Mouse (Mus musculus) adipocyte (in vitro differentiated cells): ENCODE results near the gene Map3k15.

ENCODE experiments used
- DNase-seq: peaks from one replicate; pipeline ENCODE4 v3.0.0-alpha.2; 2016; ENCODE audit warnings: low spot score

Map3k15 gene

DNA sequence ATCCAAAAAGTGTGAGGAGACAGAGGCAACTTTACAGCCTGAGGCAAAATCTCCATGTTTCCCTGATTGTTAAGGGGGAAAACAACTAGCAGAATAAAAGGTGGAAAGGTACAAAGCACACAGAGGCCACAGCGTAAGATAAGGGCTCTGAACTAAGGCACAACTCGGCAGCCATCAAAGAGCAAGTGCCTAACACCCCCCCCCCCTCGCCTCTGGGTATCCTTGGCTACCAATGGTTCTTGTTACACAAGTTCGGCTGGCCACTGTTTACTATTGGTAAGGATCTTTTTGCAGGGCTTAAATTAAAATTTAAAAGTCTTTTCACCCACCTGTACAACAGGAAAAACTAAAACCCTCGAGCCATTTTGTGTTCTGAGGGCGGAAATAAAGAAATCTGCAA, 147.5 kb downstream of the Map3k15 start:
- DNase-seq: peak; percentile 7

DNA sequence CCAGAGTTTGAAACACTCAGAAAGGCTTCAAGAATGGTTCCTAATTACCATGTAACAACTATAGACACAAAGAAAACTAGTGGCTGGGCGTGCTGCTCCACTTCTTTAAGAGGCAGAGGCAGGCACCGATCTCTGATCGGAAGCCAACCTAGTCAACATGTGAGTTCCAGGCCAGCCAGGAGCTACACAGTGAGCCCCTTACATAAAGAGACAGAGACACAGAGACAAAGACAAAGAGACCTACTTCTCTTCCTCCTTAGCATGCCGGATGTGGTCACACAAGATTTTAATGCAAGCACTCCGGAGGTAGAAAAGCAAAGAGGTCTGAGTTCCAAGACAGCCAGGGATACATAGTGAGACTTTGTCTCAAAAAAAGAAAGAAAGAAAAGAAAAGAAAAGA, 147.9 kb downstream of the Map3k15 start:
- peak; percentile 11 for DNase-seq

GRCm38 (mm10) chrX:160137177-160137860, 149.1 kb downstream of the Map3k15 start:
- peak; percentile 54 for DNase-seq

DNA sequence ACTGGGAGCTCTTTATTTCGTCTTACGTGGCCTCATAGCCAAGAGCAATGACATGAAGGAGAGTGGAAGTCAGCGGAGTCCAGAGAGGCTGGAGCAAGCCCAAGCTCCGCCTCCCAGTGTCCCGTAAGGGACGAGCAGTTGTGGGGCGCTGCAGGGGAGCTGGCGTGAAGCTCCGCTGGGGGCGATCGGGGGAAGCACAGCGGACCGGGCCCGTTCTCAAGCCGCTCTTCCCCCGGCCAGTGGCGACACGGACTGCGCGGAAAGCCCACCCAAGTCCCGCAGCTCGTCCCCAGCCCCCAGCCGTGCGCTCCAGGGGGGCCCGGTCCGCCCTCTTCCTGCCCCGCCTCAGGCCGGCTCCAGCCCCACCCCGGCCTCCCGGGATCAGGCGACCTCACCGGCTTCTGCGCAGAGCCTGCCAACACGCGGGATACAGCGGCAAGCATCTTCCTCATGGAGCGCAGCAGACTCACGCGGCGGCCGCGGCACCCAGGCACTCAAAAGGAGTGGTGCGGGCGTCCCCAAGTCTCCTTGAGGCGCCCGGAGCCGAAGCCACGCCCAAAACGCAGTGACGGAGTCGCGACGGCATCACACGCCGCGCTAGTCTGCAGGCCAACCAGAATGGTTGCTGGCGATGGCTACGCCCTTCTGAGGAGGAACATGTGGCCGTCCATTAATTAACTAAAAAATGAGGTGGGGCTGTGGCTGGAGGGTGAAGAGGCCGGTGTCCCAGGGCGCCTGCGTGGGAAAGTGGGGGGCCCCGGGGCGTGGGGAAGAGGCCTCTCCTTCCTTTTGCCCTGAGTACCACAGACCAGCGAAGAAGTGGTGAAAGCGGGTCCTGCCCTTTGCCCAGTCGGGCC, 149.9 kb downstream of the Map3k15 start, which contains the start of gene Pdha1:
Pdha1 (minus strand) TSS at position 553 of the 857 bp plus-strand sequence.
- peak; percentile 89 for DNase-seq

GRCm38 (mm10) chrX:160146806-160147205, 158.6 kb downstream of the Map3k15 start:
- DNase-seq: peak; percentile 29

- DNase-seq: peak; percentile 80
Measured at GRCm38 (mm10) chrX:160147406-160147805, 159.2 kb downstream of the Map3k15 start.

DNA sequence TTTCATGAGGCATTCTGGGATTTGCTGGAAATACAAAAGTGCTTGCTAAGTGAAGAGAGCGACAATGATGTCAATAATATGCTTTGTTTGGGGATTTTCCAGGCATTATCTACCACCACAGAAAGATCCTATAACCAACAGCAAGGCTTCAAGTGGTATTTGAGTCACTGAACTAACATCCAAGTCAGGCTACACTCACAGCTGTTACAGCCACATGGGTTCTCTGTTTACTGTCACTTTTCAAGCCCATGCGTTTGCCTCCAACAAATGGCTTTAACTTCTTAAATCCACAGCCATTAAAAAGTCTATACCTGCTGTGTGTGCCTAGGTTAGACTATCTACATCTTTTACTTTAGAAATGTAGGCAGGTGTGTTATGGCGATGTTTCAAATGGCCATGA, 160.6 kb downstream of the Map3k15 start:
- no peak for DNase-seq

DNA sequence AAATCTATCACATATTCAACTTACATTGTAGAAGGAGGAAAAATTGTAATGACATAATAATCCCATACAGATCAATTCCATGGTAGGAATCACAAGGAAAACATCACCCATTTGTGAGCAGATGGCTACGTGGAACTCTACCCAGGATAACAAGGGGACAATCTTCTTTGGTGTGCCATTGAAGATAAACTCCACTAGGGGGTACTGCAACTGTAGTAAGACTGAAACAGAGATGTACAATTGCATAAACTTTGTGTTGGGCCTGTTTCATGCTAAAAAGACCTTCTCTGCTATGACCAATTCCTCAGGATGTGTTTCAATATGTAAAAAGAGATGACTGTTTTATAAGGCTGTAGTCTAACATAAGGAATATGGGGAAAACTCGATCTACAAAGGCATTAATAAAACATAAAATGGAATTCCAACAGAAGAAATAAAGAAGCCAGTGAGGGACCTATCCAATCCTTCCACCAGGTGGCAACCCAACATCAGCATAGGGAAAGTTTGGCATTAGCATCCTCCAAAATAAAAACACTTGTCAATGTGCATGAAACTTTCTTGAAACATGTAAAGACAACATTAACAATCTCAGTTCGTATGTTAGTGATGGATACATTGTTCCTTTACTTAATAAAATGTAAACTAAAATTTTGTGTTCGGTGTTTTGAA, 165.0 kb downstream of the Map3k15 start:
- peak; percentile 70 for DNase-seq

DNA sequence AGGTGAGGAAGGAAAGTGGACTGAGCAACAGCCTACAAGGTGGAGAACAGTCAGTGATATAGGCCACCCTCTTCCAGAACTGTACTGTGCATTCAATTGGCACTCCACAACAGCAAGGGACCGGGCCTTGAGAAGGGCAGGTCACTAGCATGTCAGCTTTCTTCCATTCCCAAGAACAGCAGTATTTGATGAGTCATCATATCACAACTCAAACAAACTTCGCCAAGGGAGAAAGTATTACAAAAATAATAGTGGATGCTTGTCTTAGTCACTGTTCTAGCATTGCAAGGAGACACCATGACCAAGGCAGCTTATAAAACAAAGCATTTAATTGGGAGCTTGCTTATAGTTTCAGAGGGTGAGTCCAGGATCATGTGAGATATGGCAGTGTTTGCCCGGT, 176.0 kb downstream of the Map3k15 start:
- DNase-seq: no peak

DNA sequence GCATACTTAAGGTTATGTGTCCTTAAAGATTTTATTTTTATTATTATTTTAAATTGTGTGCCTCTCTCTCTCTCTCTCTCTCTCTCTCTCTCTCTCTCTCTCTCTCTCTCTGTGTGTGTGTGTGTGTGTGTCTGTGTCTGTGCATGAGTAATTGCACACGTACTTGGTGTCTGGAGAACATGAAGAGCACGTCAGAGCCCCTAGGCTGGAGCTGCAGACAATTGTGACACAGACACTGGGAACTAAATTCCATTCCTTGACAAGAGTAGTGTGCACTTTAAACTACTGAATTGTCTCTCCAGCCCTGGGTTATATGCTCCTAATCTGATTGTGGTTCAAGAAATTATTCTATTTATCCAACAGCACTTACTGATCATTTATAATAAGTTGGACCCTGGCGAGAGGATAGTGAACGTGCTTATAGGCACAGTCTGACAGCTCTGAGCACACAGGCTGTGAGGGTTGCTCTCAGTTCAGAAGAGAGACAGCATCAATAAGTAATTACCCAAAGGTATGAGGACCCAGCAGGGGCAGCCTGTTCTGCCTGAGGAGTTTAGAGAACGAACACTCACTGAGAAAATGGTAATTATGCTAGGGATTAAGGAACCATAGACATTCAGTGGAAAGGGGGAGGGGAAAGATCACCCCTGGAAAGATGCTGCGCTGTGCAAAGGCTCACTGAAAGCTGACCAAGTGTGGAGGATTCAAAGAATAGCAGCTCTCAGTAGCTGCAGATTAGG, 178.2 kb downstream of the Map3k15 start:
- no peak for DNase-seq

DNA sequence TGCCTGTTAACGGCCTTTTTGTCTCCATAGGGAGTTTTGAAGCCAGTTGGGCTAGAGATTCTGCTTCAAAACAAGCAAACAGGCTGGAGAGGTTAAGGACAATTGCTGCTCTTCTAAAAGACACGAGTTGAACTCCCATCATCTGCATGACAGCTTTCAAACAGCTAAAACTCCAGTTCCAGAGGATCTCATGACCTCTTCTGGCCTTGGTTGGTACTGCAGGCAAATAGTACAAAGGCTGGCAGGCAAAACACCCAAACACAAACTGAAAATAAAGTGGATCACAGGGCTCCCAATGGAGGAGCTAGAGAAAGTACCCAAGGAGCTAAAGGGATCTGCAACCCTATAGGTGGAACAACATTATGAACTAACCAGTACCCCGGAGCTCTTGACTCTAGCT, 181.9 kb downstream of the Map3k15 start:
- DNase-seq: peak; percentile 82
